Mouse (Mus musculus) adrenal gland, postnatal 36 days (tissue): Measurements from ENCODE around the gene Uvrag. TPM values are rescaled to one million over a fixed set of nuclear protein-coding genes. Genes with fewer than 3 reads are reported as not detected.
A peak's percentile ranks its signal among the peaks of the same experiment; 100 is the strongest.

Source experiments
- DNase-seq, 2 experiments: peaks; one replicate each; pipeline ENCODE4 v3.0.0; 2021; ENCODE audit warnings: mixed read lengths in 1 of 2
- total RNA-seq, 2 experiments: library from RNA; stranded (reverse); gene quantifications; 2 replicates each; pipeline ENCODE4 v1.2.3; 2021

The Uvrag gene
- total RNA-seq, 2 experiments from 2014 or later = 31.2 to 36.3 TPM

DNA sequence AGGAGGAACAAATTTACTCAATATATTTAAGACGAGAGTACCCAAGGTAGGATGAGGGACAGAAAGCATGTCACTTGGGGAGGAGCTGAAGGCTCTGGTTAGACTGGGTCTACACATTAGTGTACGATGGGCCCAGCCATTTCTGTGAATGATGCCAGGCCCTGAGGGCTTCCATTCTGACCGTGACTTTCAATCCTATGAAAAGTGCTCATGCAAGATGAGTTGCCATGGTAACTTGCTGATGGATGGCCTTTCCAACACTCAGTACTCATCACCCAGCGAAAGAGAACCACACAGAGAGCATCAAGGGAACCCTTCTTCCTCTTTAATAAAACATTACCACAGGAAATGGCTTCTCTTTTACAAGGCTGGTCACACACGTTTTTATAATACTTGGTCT is 252.1 kb downstream of the Uvrag start:
- DNase-seq = no peak

GRCm38 (mm10) chr7:98887811-98888261 is 253.1 kb downstream of the Uvrag start:
- no peak for DNase-seq

- DNase-seq = peak in 1 of 2 experiments; percentile 38
Measured at GRCm38 (mm10) chr7:98881887-98882286, 259.1 kb downstream of the Uvrag start.

DNA sequence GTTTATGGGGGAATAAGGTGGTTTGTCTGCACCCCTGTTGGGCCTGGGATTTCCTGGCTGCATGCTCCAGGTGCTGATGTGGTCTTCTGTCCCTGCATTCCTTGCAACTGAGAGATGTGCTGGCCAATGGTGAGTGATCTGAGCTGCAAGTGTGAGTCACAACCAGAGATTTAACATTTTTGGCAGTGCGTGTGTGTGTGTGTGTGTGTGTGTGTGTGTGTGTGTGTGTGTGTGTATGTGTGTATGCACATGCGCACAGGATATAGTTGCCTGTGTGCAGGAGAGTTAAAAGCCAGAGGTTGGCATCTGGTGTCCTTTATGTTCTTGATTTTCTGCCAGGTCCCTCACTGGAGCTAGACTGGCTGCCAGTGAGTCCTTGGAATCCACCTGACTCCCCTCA is 261.8 kb downstream of the Uvrag start:
- peak; percentile 28 to 57 for DNase-seq

GRCm38 (mm10) chr7:98876119-98876518 is 264.8 kb downstream of the Uvrag start:
- DNase-seq = no peak

DNA sequence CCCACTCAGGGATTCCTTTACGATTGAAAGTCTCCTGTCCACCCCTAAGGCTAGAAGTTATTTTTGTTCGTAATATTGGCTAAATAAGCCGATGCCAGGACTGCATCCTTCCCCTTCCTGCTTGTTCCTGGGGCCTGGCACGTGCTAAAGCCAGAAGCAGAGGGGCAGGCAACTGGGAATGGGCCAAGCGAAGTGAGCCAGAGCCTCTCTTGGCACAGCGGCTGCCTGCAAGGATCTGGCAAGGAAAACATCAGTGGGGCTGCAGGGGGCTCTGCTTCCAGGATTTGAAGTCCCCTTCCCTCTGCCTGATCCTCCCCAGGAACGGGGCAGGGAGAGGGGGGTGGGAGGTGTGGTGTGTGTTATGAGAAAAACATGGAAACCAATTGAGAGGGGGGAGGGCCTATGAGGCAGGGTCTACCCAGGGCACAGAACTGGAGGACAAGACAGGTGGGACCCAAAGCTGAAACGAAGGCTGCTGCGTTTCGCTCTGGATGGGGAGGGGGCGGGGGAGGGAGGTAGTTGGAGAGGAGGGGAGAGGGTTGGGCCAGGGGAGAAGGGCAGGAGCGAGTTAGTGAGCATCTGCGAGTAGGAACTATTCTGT is 265.5 kb downstream of the Uvrag start:
- DNase-seq = no peak

- DNase-seq = peak; percentile 77 to 81
Measured at GRCm38 (mm10) chr7:98874411-98874951, 266.5 kb downstream of the Uvrag start.

DNA sequence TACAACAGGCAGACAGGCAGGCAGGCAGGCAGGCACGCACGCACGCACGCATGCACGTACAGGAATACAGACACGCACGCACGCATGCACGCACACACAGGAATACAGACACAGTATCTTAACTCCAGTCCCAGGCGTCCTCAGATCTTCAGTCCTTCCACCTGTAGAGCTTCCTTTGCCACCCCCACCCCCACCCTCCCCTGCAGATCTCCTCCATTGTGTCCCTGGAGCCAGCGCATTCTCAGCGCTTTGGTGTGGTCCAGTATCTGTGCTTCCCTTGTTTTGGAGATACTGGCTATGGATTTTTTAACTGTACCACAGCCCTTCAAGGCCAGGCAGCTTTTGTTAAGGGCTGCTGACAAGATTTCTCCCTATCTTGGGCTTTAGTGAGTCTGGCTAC is 267.6 kb downstream of the Uvrag start:
- no peak for DNase-seq

- DNase-seq = no peak
Measured at GRCm38 (mm10) chr7:98871882-98872281, 269.1 kb downstream of the Uvrag start.

GRCm38 (mm10) chr7:98870791-98871190 is 270.1 kb downstream of the Uvrag start:
- no peak for DNase-seq

- no peak for DNase-seq
Measured at GRCm38 (mm10) chr7:98869070-98869469, 271.9 kb downstream of the Uvrag start.

DNA sequence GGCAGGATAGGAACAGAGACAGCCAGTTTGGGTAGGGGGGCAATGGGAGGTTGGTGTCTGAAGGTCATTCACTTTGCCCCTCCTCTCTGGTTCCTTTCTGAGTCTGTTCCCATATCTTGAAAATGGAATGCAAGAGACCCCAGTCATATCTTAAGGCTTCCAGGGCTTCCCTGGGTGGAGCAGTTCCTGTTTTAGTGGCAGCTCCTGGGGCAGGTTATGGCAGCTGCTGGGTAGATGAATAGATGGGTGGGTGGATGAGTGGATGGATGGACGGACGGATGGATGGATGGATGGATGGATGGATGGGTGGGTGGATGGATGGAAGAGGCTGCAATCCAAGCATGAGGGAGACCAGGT is 273.2 kb downstream of the Uvrag start:
- no peak for DNase-seq

- DNase-seq = no peak
Measured at GRCm38 (mm10) chr7:98867053-98867793, 273.7 kb downstream of the Uvrag start.

- DNase-seq = peak; percentile 35 to 40
Measured at GRCm38 (mm10) chr7:98863969-98864718, 276.8 kb downstream of the Uvrag start.

DNA sequence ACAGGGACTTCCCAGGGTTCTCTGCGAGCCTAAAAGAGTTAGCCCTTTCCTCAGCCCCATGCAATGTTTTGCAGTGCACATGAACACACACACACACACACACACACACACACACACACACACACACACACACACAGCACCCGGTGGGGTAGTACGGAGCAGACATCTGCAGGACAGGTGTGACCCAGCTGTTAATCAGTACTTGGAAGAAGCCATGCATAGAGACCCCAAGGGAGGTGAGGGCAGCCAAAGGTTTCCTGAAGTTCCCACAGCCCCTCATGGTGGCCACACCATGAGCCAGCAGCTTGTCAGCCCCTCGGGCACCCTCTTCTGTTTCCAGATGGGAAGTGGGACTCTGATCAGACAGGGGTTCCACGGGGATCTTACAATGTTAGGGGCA is 277.9 kb downstream of the Uvrag start:
- no peak for DNase-seq

GRCm38 (mm10) chr7:98861002-98861401 is 279.9 kb downstream of the Uvrag start:
- no peak for DNase-seq

- DNase-seq = no peak
Measured at GRCm38 (mm10) chr7:98857094-98857493, 283.8 kb downstream of the Uvrag start.

DNA sequence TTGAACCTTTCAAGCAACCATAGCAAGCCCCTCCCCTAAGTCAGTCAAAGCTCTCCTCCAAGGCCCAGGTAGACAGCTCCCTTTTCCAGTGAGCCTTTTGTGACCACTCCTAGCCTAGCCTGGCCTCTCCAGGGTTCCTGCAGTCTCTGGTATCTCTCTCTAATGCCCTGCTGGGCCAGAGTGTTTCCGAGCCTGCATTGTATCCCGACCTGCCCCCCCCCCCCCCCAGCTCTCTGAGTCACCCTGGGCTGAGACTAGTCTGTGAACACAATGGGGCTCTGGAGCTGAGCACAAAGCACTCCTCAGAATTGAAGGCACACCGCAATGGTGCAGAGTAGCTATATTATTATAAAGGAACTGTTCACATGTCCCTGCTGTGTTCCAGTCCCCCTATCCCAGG is 284.8 kb downstream of the Uvrag start:
- DNase-seq = no peak

- no peak for DNase-seq
Measured at GRCm38 (mm10) chr7:98855388-98855787, 285.6 kb downstream of the Uvrag start.

- DNase-seq = no peak
Measured at GRCm38 (mm10) chr7:98853806-98854205, 287.1 kb downstream of the Uvrag start.

- DNase-seq = no peak
Measured at GRCm38 (mm10) chr7:98852950-98853650, 287.8 kb downstream of the Uvrag start.

DNA sequence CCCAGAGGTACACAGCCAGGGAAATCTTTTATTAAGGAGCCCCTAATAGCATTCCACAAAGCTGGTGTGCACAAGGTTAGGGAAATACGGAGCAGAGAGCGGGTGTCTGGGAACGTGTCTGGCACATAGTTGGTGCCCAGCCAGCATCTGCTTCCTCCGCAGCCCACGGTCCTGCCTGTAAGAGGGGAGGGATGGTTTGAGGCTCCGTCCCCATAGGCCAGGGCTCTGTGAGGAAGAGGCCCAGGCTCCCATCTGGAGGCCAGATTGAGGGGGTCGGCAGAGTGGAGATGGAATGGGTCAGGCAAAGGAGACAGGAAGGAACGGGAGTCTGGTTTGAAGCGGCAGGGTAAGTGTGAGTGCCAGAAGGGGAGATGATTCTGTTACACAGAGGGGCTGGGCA is 289.7 kb downstream of the Uvrag start:
- DNase-seq = no peak
